Mouse (Mus musculus): Measurements from ENCODE around the gene Tmc5. TPM values are rescaled to one million over a fixed set of nuclear protein-coding genes. Genes with fewer than 3 reads are reported as not detected.

Tmc5 gene
- polyA plus RNA-seq, 1 experiment from 2014 or later = 0.20 TPM

GRCm38 (mm10) chr7:118633951-118634350 lies 36.9 kb downstream of the Tmc5 start:
- Histone ChIP-seq H3K27ac (ENCODE audit: low read length) (no peak overlapping the region), H3K4me1 (ENCODE audit: insufficient read depth, low read depth, low read length) (no peaks in the 10 kb centered on the region), H3K4me2 (replicated peaks; ENCODE audit: low read depth, low read length) (no peak overlapping the region), H3K4me3 (ENCODE audit: low read depth, low read length) (no peak overlapping the region), H3K9ac (replicated peaks; ENCODE audit: low read depth) (no peak overlapping the region), H3K36me3 (ENCODE audit: insufficient read depth, low read length) (no peaks in the 10 kb centered on the region), H3K27me3 (replicated peaks; ENCODE audit: insufficient read depth, low read length) (no peaks in the 10 kb centered on the region), H3K9me3 (ENCODE audit: low read length) (no peaks in the 10 kb centered on the region)
- DNase-seq (ENCODE audit: low spot score) (no peak), ATAC-seq (no peak)
- TF ChIP-seq CTCF (IDR thresholded peaks at IDR 0.05) = no peak
- no peak for TF ChIP-seq EP300 (IDR thresholded peaks at IDR 0.05)
- WGBS = 78% methylated on average over 7 of the region's 7 CpGs

DNA sequence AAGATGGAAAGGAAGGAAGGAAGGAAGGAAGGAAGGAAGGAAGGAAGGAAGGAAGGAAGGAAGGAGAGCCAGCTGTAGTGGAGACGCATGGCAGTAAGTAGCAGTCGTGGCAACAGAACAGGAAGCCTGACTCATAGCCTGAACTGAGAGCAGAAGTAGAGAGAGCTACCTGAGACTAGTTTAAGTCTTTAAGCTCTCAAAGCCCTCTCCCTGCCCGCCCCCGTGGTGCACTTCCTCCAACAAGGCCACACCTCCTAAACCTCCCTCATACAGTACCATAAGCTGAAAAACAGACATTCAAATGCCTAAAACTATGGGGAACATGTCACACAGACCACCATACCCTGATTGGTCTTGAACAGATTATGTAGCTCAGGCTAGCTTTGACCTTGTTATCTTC lies 40.4 kb downstream of the Tmc5 start:
- WGBS = 39% methylated on average over 4 of the region's 4 CpGs
- no peak overlapping the region for H3K4me2 ChIP-seq (replicated peaks; ENCODE audit: low read depth, low read length)
- TF ChIP-seq CTCF (IDR thresholded peaks at IDR 0.05) (no peak), EP300 (IDR thresholded peaks at IDR 0.05) (no peak)
- H3K9me3 ChIP-seq (ENCODE audit: low read length) = no peaks in the 10 kb centered on the region
- H3K27me3 ChIP-seq (replicated peaks; ENCODE audit: insufficient read depth, low read length) = no peaks in the 10 kb centered on the region
- no peak overlapping the region for H3K27ac ChIP-seq (ENCODE audit: low read length)
- DNase-seq (ENCODE audit: low spot score) (peak; percentile 23), ATAC-seq (no peak)
- no peak overlapping the region for H3K4me3 ChIP-seq (ENCODE audit: low read depth, low read length)
- no peaks in the 10 kb centered on the region for H3K36me3 ChIP-seq (ENCODE audit: insufficient read depth, low read length)
- no peaks in the 10 kb centered on the region for H3K4me1 ChIP-seq (ENCODE audit: insufficient read depth, low read depth, low read length)
- H3K9ac ChIP-seq (replicated peaks; ENCODE audit: low read depth) = no peak overlapping the region

- no peak for ATAC-seq
- Histone ChIP-seq H3K27me3 (replicated peaks; ENCODE audit: insufficient read depth, low read length) (no peaks in the 10 kb centered on the region), H3K4me1 (ENCODE audit: insufficient read depth, low read depth, low read length) (no peaks in the 10 kb centered on the region), H3K4me3 (ENCODE audit: low read depth, low read length) (no peak overlapping the region), H3K36me3 (ENCODE audit: insufficient read depth, low read length) (no peaks in the 10 kb centered on the region), H3K9ac (replicated peaks; ENCODE audit: low read depth) (no peak overlapping the region), H3K4me2 (replicated peaks; ENCODE audit: low read depth, low read length) (no peak overlapping the region), H3K9me3 (ENCODE audit: low read length) (no peaks in the 10 kb centered on the region), H3K27ac (ENCODE audit: low read length) (no peak overlapping the region)
- DNase-seq (ENCODE audit: low spot score) = no peak
- TF ChIP-seq CTCF (IDR thresholded peaks at IDR 0.05) = no peak
- TF ChIP-seq EP300 (IDR thresholded peaks at IDR 0.05) = no peak
- 82% methylated on average over 1 of the region's 1 CpGs for WGBS
Measured at GRCm38 (mm10) chr7:118646237-118646636, 49.1 kb downstream of the Tmc5 start.

DNA sequence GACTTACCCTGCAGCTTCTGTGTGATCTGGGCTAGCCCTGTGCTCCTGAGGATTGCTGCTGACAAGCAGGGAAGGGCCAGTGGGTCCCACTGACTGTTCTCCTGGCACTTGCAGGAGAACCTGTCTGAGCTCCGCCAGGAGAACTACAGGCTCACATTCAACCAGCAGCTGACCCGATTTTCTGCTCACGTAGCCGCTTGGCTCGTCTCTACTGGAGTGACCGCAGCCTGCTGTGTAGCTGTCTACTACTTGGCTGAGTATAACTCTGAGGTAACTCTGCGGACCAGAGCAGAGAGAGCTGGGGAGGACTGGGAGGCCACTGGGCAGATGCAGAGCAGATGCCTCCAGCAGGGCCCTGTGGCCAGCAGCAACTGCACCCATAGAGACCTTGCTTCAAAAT lies 52.2 kb downstream of the Tmc5 start:
- H3K27me3 ChIP-seq (replicated peaks; ENCODE audit: insufficient read depth, low read length) = no peaks in the 10 kb centered on the region
- WGBS = 81% methylated on average over 7 of the region's 7 CpGs
- H3K4me1 ChIP-seq (ENCODE audit: insufficient read depth, low read depth, low read length) = no peaks in the 10 kb centered on the region
- DNase-seq (ENCODE audit: low spot score) (no peak), ATAC-seq (no peak)
- no peak overlapping the region for H3K27ac ChIP-seq (ENCODE audit: low read length)
- no peaks in the 10 kb centered on the region for H3K36me3 ChIP-seq (ENCODE audit: insufficient read depth, low read length)
- H3K9ac ChIP-seq (replicated peaks; ENCODE audit: low read depth) = no peak overlapping the region
- no peak overlapping the region for H3K4me3 ChIP-seq (ENCODE audit: low read depth, low read length)
- TF ChIP-seq EP300 (IDR thresholded peaks at IDR 0.05) (no peak), CTCF (IDR thresholded peaks at IDR 0.05) (no peak)
- no peaks in the 10 kb centered on the region for H3K9me3 ChIP-seq (ENCODE audit: low read length)
- no peak overlapping the region for H3K4me2 ChIP-seq (replicated peaks; ENCODE audit: low read depth, low read length)

GRCm38 (mm10) chr7:118650119-118650518 lies 53.0 kb downstream of the Tmc5 start:
- Histone ChIP-seq H3K9me3 (ENCODE audit: low read length) (no peaks in the 10 kb centered on the region), H3K27me3 (replicated peaks; ENCODE audit: insufficient read depth, low read length) (no peaks in the 10 kb centered on the region), H3K4me1 (ENCODE audit: insufficient read depth, low read depth, low read length) (no peaks in the 10 kb centered on the region), H3K36me3 (ENCODE audit: insufficient read depth, low read length) (no peaks in the 10 kb centered on the region), H3K27ac (ENCODE audit: low read length) (no peak overlapping the region), H3K9ac (replicated peaks; ENCODE audit: low read depth) (no peak overlapping the region), H3K4me2 (replicated peaks; ENCODE audit: low read depth, low read length) (no peak overlapping the region), H3K4me3 (ENCODE audit: low read depth, low read length) (no peak overlapping the region)
- 72% methylated on average over 4 of the region's 4 CpGs for WGBS
- TF ChIP-seq CTCF (IDR thresholded peaks at IDR 0.05) (no peak), EP300 (IDR thresholded peaks at IDR 0.05) (no peak)
- ATAC-seq = no peak
- DNase-seq (ENCODE audit: low spot score) = no peak

GRCm38 (mm10) chr7:118650891-118651290 lies 53.8 kb downstream of the Tmc5 start:
- H3K4me1 ChIP-seq (ENCODE audit: insufficient read depth, low read depth, low read length) = no peaks in the 10 kb centered on the region
- WGBS = 61% methylated on average over 1 of the region's 1 CpGs
- TF ChIP-seq CTCF (IDR thresholded peaks at IDR 0.05) = no peak
- no peak for TF ChIP-seq EP300 (IDR thresholded peaks at IDR 0.05)
- DNase-seq (ENCODE audit: low spot score) (no peak), ATAC-seq (no peak)
- no peak overlapping the region for H3K27ac ChIP-seq (ENCODE audit: low read length)
- no peaks in the 10 kb centered on the region for H3K36me3 ChIP-seq (ENCODE audit: insufficient read depth, low read length)
- H3K9me3 ChIP-seq (ENCODE audit: low read length) = no peaks in the 10 kb centered on the region
- no peak overlapping the region for H3K4me3 ChIP-seq (ENCODE audit: low read depth, low read length)
- H3K9ac ChIP-seq (replicated peaks; ENCODE audit: low read depth) = no peak overlapping the region
- H3K27me3 ChIP-seq (replicated peaks; ENCODE audit: insufficient read depth, low read length) = no peaks in the 10 kb centered on the region
- H3K4me2 ChIP-seq (replicated peaks; ENCODE audit: low read depth, low read length) = no peak overlapping the region
